Mouse (Mus musculus): ENCODE measurements around the gene Kcna4. TPM values are rescaled to one million over a fixed set of nuclear protein-coding genes. Genes with fewer than 3 reads are reported as not detected.

The Kcna4 gene
- 0.10 TPM in 1 of 3 replicates, not detected in the others for total RNA-seq (2017)

DNA sequence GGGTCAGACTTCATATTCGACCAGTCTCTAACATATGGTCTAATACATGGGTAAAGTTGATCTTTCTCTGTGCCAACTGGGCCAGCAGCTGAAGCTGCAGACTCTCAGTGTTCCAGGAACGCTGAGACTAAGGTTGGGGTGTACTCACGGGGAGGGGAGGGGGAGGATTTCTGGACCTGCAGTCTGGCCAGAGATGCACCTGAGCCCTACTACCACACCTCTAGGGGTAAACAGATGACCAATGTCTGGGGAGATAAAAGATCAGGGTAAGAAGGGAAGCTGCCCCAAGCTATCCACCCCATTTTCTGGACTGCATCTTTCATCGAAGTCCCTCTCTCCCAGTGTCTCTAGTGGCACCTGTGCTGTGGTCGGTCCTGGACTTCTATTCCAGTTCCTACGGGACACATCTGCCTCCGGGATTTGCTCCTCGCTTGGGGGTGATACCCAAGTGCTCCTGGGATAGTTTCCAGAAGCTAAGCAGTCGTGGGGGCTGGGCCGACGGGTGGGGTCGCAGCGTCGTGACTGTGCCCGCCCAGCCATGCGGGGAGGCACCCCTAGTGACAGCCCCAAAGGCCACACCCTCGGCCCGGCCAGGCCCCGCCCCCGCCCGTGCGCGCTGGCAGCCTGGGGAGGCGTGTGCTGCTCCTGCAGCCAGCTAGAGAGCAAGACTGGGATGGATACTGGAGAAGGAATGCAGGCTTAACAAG lies at the start of gene Kcna4:
Gene Kcna4 (plus strand): TSS at position 650 of the 707 bp plus-strand sequence.
- ATAC-seq (replicated peaks; ENCODE audit: insufficient number of reproducible peaks, low FRiP score, low TSS enrichment, poor library complexity, severe bottlenecking) = no peak

DNA sequence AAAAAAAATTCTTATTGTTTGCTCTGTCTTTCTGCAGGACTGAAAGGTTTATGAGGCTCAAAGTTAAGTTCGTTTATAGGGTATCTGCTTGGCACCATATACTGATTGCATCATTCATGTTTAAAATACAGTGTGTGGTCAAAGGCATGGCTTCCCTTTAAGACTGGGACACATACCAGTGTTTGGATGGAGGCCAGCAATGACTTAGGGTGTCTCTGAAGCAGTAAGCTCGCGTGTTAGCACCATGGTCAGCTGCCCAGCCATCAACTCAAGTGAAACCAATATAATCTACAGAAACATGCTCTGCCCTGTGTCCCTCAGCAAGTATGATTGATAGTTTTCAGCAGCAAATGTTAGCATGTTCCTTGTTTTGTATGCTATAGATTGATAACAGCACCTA lies 32.3 kb upstream of the Kcna4 start:
- no peak for ATAC-seq (replicated peaks; ENCODE audit: insufficient number of reproducible peaks, low FRiP score, low TSS enrichment, poor library complexity, severe bottlenecking)

DNA sequence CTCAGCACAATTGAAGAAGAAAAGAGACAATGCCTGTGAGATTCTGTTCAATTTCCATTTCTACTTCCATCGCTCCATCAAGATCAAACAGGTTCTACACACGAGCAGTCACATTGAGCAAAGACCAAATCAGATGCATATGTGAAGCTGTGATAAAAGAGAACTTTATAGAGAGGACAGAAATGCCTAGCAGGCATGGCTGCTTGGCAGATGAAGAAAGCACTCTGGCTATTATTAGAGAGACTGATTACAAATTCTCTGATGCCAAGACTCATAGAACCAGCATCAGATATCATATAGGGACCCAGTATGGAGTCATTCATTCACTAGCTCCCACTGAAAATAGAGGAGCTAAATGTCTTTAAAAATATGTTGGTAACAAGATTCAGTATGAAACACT lies 24.2 kb upstream of the Kcna4 start:
- no peak for ATAC-seq (replicated peaks; ENCODE audit: insufficient number of reproducible peaks, low FRiP score, low TSS enrichment, poor library complexity, severe bottlenecking)

DNA sequence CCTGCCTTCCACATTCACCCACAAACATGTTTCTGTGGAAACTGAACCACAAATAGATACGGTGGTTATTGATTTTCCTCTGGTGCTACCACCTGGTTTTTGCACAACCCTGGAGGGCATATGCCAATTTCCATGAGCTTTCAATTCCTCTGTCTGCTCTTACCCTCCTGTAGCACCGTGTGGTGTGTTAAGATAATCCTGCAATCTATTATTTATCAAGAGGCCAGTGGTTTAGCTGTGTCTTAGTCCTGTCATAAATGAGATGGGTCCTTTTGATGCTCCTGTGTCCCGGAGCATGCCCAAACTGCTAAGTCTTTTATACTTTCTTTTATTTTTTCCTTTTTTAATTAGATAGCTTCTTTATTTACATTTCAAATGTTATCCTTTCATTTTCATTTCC lies 20.4 kb upstream of the Kcna4 start:
- no peak for ATAC-seq (replicated peaks; ENCODE audit: insufficient number of reproducible peaks, low FRiP score, low TSS enrichment, poor library complexity, severe bottlenecking)

DNA sequence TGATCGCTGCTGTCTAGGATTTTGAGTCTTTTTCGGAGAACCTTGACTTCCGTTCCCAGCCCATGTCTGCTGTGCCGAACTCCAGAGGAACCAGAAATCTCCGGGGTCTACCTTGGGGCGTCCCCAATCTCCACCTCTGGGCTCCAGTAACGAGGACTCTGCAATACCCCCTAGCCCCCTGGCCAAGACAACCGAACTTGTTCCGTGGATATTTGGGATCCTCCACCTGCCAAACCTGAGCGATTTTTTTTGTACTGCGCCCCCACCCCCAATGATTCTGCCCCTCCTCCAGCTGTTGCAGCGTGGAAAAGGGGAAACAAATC lies 219 bp downstream of the Kcna4 start:
- no peak for ATAC-seq (replicated peaks; ENCODE audit: insufficient number of reproducible peaks, low FRiP score, low TSS enrichment, poor library complexity, severe bottlenecking)

DNA sequence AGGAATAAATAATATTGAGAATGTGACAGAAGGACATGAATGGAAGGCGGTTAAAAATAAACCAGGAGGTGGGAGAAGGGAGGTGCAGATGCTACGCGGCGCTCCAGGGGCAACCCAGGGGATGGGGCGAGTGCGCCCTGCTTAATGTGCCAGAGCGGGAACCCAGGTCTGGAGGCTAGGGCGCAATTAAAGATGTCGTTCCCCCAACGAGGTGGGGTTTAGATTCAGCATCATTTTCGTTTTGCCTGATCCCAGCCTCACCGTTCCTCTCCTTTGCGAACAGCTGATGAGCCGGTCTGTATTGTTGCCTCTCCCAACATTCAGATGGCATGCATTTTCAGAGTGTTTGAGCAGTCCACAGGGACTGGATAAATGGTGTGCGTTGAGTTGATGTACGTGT lies 703 bp downstream of the Kcna4 start:
- ATAC-seq (replicated peaks; ENCODE audit: insufficient number of reproducible peaks, low FRiP score, low TSS enrichment, poor library complexity, severe bottlenecking) = no peak

DNA sequence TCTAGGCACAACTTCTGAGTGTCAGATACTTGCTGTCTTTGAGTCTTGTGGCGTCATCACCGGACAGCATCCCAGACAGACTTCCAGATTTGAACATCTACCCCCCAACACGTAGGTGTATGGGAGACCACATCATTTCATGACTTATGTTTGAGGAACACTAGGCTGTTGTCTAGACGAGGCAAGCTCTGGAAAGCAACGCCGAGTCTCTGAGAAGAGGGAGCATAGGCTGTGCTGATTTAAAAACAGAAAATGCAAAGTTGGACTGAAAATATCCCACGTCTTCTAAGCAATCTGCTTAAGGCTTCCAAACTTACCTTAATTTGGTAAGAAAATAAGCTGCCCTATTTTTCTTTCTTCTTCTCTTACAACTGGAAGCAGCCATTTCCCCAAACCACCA lies 4.1 kb downstream of the Kcna4 start:
- ATAC-seq (replicated peaks; ENCODE audit: insufficient number of reproducible peaks, low FRiP score, low TSS enrichment, poor library complexity, severe bottlenecking) = no peak

DNA sequence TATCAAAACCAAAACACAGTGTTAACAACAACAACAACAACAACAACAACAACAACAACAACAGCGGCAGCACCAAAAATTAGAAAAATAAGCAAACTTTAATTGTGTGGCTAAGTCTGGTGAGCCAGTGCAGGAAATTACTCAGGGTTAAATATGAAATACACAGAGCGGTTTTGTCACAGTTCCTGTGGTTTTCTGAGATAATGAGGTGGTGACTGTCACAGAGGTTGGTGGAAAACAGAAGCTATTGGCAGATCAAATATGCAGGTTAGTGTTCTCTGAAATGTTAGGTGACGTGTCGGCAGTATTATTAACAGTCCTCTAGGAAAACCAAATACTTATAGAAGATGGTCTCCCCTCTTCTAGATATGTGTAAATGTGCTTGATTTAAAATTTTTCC lies 11.4 kb downstream of the Kcna4 start:
- no peak for ATAC-seq (replicated peaks; ENCODE audit: insufficient number of reproducible peaks, low FRiP score, low TSS enrichment, poor library complexity, severe bottlenecking)

DNA sequence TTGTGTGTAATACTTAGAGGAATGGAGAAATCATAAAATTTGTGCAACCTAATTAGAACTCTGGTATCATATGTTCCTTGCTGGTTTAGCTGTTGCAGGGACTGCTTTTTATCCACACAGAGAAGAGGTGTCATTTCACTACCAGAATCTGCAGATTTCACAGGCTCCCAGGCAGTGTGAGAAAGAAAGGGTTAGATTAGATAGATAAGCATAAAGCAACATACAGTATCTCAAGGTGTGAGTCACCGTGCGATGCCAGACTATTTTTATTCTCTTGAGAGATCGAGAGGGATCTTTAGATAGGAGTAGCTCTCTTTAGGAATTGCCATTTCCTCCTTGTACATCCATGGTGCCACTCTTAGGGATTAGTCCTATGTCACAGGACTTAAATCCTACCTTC lies 14.3 kb downstream of the Kcna4 start:
- no peak for ATAC-seq (replicated peaks; ENCODE audit: insufficient number of reproducible peaks, low FRiP score, low TSS enrichment, poor library complexity, severe bottlenecking)

DNA sequence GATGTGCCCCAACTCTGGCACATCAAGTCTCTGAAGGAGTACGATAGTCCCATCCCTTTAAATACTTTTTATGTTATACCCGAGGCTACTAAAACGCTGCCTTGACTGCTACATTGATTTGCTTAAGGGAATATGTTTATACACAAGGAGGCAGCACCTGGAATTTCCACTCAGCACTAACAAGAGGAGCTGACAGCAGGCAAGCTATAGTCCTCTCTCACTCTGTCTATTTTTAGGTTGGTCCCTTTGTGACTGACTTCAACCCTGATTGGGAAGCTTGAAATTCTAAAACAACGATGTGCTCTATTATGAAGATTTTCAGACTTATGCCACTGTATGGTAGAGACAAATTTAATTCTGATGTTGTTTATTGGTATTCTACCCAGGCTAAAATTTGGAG lies 15.6 kb downstream of the Kcna4 start:
- ATAC-seq (replicated peaks; ENCODE audit: insufficient number of reproducible peaks, low FRiP score, low TSS enrichment, poor library complexity, severe bottlenecking) = no peak

DNA sequence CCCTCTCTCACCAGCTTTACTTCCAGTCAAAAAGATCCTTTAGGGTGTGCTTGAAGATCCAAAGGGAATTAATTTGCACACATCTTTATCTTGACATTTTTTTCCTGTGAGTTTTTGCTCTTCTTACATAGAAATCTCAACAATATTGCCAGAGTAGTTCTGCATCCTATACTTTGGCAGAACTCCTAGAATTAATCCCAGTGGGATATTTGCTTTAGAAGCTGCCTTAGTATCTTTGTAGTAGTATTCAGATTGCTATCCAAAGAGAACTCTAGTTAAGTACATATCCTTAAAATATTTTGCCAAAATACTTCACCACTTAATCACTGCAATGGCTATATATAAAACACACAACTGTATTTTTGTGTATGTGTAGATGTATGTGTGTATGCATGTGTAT lies 28.2 kb downstream of the Kcna4 start:
- no peak for ATAC-seq (replicated peaks; ENCODE audit: insufficient number of reproducible peaks, low FRiP score, low TSS enrichment, poor library complexity, severe bottlenecking)

DNA sequence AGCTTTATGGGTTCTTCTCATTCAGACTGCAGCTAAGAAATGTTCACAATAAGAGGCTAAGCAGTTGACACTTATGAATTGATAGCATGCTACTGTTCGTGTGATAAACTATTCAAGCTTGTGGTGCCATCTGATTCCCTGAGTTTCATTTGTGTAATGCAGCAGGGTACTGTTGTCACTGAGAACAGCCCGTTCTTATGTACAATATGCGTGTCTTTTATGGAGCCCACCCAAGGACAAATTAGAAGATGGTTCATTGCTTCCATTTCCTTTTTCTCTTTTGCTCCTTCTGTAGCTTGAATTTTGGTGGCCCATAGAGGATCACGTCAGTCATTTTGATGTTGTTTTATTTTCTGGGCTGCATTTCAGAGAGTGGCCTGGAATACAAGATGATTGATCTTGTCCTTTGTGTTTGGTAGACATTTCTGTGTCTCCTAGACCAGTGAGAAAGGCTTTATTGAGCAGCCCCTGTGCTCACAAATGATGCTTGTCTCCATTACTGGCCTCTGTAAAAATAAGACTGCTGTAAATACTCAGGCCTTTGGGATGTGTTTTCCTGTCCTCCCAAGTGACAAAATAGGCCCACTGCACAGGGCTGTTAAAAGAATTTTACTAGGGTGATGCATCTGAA lies 31.3 kb downstream of the Kcna4 start:
- no peak for ATAC-seq (replicated peaks; ENCODE audit: insufficient number of reproducible peaks, low FRiP score, low TSS enrichment, poor library complexity, severe bottlenecking)

DNA sequence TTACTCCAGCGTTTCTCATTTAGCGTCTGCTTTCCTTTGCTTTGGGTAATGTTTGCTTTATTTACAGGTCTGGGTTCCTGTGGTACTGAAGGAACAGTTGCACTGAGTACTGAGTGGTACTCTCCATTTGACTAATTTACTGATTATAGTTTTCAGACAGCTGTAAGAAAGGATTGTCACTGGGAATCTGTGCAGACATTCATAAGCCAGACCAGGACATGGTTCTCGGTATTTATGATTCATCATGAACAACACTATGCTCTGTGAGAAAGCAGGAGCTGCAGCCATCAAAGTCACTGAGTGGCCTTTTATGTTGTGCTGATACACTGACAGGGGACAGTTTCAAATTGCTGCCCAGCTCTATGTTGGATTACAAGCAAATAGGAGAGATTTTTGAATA lies 33.7 kb downstream of the Kcna4 start:
- no peak for ATAC-seq (replicated peaks; ENCODE audit: insufficient number of reproducible peaks, low FRiP score, low TSS enrichment, poor library complexity, severe bottlenecking)

DNA sequence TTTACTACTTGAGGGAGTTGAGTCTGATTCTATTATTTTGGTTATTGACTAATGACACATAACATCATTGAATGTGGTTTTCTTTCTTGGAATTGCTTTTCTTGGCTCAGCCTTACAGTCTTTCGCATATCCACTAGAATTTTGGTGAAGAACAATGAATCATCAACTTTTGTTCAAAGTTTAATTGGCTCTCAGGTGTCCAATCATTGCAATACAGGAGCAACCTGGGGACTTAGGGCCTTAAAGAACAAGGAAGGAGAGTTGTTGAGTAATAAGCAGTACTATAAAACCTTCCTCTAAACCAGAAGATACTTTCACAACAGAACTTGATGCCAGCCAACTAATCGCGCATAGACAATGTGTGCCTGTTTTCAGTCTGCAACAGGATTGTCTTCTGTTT lies 36.8 kb downstream of the Kcna4 start:
- no peak for ATAC-seq (replicated peaks; ENCODE audit: insufficient number of reproducible peaks, low FRiP score, low TSS enrichment, poor library complexity, severe bottlenecking)

DNA sequence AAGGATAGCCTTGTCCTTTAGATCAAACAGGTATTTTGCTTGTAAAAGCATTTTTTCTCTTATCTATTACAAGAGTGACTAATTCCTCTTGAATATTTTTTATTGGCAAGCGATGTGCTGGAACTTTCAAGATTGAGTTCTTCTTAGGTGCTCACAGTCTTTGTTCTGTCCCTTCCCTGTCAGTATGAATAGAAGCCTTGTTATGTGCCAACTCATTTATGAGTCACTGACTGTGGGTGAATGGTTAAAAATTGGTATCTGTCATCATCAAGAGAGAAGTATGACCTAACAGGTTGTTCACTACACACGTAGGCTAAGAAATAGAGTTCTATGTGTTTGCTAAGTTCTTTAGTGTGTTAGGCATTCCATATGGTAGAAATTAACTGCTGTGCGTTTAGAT lies 50.9 kb downstream of the Kcna4 start:
- ATAC-seq (replicated peaks; ENCODE audit: insufficient number of reproducible peaks, low FRiP score, low TSS enrichment, poor library complexity, severe bottlenecking) = no peak

DNA sequence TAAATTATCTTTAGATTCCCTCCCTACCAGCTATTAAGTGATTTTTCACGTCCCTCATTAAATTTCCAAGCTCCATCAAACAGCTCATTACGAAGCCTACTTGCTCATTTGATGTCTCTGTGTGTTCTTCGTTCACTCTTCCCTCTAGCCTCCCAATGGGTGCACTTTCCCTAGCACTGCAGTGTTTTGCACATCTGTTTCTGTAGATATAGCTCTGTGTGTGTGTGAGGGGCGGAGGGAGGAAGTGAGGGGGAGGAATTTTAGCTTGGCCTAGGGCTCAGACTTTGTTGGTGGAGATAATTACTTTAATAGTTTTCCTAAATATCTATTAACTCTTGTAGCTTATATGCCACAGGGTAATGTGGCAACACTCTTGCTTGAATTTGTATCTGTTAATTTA lies 54.4 kb downstream of the Kcna4 start:
- ATAC-seq (replicated peaks; ENCODE audit: insufficient number of reproducible peaks, low FRiP score, low TSS enrichment, poor library complexity, severe bottlenecking) = no peak

DNA sequence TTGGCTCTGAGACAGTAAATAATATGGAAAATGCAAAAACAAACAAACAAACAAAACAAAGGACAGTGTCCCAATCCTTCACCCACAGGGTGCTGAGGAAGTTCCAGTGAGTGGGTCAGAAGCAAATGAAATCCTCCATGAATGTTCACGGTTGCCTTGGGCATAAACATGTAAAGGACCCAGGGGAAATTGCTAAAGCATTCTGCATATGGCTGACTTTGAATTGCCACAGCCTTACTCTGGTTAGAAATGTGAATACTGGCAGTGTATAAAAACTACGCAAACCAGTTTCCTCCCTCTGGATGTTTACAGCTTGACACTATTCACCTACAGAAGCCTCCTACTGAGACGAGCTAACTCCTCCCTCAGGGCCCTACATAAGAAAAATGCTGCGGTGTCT lies 54.9 kb downstream of the Kcna4 start:
- no peak for ATAC-seq (replicated peaks; ENCODE audit: insufficient number of reproducible peaks, low FRiP score, low TSS enrichment, poor library complexity, severe bottlenecking)

All from monocyte, adult 5-6 weeks (primary cell).